Mouse (Mus musculus): ENCODE measurements around the gene Cphx3. TPM values are rescaled to one million over a fixed set of nuclear protein-coding genes. Genes with fewer than 3 reads are reported as not detected.
"Not testable (repeated sequence)": the region's sequence is repeated elsewhere in the genome, so short reads cannot be mapped to it uniquely, and the experiment has no call there.

Gene Cphx3
- polyA plus RNA-seq, 1 experiment from 2014 or later, result not detected

DNA sequence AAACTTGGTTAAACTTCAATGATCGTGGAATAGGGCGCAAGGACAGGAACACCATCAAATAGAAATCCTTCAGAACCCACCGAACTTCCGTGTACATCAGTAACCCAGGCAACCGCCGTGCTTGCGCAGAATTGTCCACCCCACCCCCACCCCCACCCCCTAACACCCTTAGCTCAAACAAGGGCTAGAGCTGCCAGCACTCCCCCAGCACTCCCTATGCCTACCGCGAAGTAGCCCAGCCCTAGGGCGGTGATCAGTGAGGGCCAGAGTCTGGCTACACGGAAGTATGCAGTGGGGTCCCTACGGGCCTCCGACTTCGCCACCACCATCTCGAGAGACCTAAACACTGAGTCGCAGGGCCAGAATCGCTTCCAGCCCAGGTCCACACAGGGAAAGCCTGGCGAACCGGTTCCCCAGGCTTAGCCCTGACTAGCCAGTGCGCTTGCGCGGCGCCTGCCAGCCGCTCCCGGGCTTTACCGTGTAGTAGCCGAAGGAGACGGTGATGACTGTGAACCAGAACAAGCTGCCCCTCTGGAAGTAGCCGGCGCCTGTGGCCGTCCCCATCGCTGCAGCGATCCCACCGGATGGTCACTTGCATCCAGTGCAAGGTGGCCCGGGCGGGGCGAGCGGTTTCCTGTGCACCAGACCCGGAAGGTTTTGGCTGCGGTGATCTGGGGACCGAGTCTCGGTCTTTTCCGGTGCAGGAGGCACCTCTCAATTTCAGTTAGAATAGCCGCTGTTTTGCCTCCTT lies 15.3 kb upstream of the Cphx3 start:
- H3K36me3 ChIP-seq (ENCODE audit: control insufficient read depth, insufficient read depth, low read length); H3K4me3 ChIP-seq (ENCODE audit: low read depth, low read length); H3K9ac ChIP-seq (ENCODE audit: low read length); H3K27me3 ChIP-seq (ENCODE audit: control insufficient read depth, insufficient read depth, low read length); H3K9me3 ChIP-seq (ENCODE audit: control insufficient read depth, low read length); H3K4me2 ChIP-seq; DNase-seq (ENCODE audit: low spot score, missing footprints); H3K27ac ChIP-seq (ENCODE audit: low read depth, low read length); H3K4me1 ChIP-seq (ENCODE audit: control insufficient read depth, insufficient read depth, low read length): not testable (repeated sequence)
- WGBS, result no CpG with 5 or more reads among the region's 44 CpGs
- peak; percentile 75 for ATAC-seq (ENCODE audit: low FRiP score)

DNA sequence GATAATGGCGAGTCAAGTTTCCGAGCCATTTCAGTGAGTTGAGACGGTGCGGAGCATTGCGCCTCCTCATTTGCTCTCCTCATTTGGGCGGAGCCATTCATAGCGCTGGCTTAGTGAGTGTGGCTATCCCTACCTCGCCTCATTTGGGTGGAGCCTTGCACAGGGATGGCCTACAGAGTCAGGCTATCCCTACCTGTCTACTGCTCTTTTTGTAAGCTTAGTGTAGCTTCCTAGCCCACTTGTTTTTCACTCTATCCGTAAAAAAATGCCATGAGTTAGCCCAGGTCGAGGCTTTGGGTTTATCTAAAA lies 14.8 kb upstream of the Cphx3 start, which contains the start of gene Tmem254c:
Gene Tmem254c (minus strand): TSS at position 31 of the 309 bp plus-strand sequence.
- not testable (repeated sequence) for H3K4me3 ChIP-seq (ENCODE audit: low read depth, low read length)
- WGBS, result no CpG with 5 or more reads among the region's 10 CpGs
- ATAC-seq (ENCODE audit: low FRiP score), result peak; percentile 62

GRCm38 (mm10) chr14:26076620-26077390 lies 5.3 kb upstream of the Cphx3 start:
- H3K27ac ChIP-seq (ENCODE audit: low read depth, low read length); H3K4me2 ChIP-seq; H3K27me3 ChIP-seq (ENCODE audit: control insufficient read depth, insufficient read depth, low read length); H3K4me1 ChIP-seq (ENCODE audit: control insufficient read depth, insufficient read depth, low read length); DNase-seq (ENCODE audit: low spot score, missing footprints); ATAC-seq (ENCODE audit: low FRiP score); H3K9ac ChIP-seq (ENCODE audit: low read length); H3K4me3 ChIP-seq (ENCODE audit: low read depth, low read length); H3K36me3 ChIP-seq (ENCODE audit: control insufficient read depth, insufficient read depth, low read length); H3K9me3 ChIP-seq (ENCODE audit: control insufficient read depth, low read length): not testable (repeated sequence)
- WGBS, result no CpG with 5 or more reads among the region's 5 CpGs

More for the DNA sequence above, 14.8 kb upstream of the Cphx3 start, which contains the start of gene Tmem254c:
- not testable (repeated sequence) for H3K27me3 ChIP-seq (ENCODE audit: control insufficient read depth, insufficient read depth, low read length); H3K9me3 ChIP-seq (ENCODE audit: control insufficient read depth, low read length); H3K9ac ChIP-seq (ENCODE audit: low read length); DNase-seq (ENCODE audit: low spot score, missing footprints); H3K4me1 ChIP-seq (ENCODE audit: control insufficient read depth, insufficient read depth, low read length); H3K4me2 ChIP-seq; H3K36me3 ChIP-seq (ENCODE audit: control insufficient read depth, insufficient read depth, low read length); H3K27ac ChIP-seq (ENCODE audit: low read depth, low read length)

DNA sequence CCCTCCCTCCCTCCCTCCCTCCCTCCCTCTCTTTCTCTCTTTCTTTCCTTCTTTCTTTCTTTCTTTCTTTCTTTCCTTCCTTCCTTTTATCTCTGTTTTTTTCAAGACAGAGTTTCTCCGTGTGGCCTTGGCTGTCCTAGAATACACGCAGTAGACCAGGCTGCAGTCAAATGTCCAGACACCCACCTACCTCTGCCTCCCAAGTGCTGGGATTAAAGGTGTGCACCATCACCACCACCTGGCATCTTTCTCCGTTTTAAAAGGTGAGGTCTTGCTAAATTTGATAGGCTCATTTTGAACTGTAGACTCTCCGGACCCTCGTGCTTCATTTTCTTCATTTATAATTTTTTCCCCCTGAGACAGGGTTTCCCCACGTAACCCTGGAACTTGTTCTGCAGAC lies 881 bp upstream of the Cphx3 start, which contains the start of gene Cphx2:
Gene Cphx2 (plus strand): TSS at position 301 of the 400 bp plus-strand sequence.
- H3K36me3 ChIP-seq (ENCODE audit: control insufficient read depth, insufficient read depth, low read length); H3K27me3 ChIP-seq (ENCODE audit: control insufficient read depth, insufficient read depth, low read length); H3K4me3 ChIP-seq (ENCODE audit: low read depth, low read length); H3K4me2 ChIP-seq; H3K9me3 ChIP-seq (ENCODE audit: control insufficient read depth, low read length); H3K4me1 ChIP-seq (ENCODE audit: control insufficient read depth, insufficient read depth, low read length); H3K9ac ChIP-seq (ENCODE audit: low read length); DNase-seq (ENCODE audit: low spot score, missing footprints); H3K27ac ChIP-seq (ENCODE audit: low read depth, low read length); ATAC-seq (ENCODE audit: low FRiP score): not testable (repeated sequence)
- WGBS, result no CpG with 5 or more reads among the region's 6 CpGs

- not testable (repeated sequence) for H3K9ac ChIP-seq (ENCODE audit: low read length); H3K4me3 ChIP-seq (ENCODE audit: low read depth, low read length); H3K27ac ChIP-seq (ENCODE audit: low read depth, low read length); H3K36me3 ChIP-seq (ENCODE audit: control insufficient read depth, insufficient read depth, low read length); H3K4me2 ChIP-seq; DNase-seq (ENCODE audit: low spot score, missing footprints); H3K27me3 ChIP-seq (ENCODE audit: control insufficient read depth, insufficient read depth, low read length); ATAC-seq (ENCODE audit: low FRiP score); H3K4me1 ChIP-seq (ENCODE audit: control insufficient read depth, insufficient read depth, low read length); H3K9me3 ChIP-seq (ENCODE audit: control insufficient read depth, low read length)
- WGBS, result no CpG with 5 or more reads among the region's 3 CpGs
Measured at GRCm38 (mm10) chr14:26097622-26098021, 15.5 kb downstream of the Cphx3 start.

DNA sequence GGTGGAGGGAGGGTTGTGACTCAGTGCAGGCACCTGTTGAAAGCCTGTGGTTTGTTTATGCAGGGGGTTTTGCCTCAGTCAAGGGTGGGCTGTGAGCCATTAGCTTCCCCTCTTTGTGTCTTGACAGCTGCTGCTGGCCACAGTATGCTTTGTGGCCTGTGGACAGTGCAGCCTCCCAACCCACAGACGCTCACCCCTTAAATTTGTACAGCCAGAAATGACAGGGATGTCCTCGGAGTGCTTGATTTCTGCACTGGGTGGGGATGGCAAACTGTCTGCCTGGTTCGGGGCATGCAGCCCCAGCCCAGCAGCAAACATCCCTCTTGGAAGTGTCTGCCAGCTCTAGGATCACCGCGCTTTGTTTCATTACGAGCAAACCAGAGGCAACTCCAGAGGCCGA lies 36.1 kb downstream of the Cphx3 start, which contains the start of gene Duxbl2:
Gene Duxbl2 (plus strand): TSS at position 200 of the 400 bp plus-strand sequence.
- peak; percentile 75 for ATAC-seq (ENCODE audit: low FRiP score)
- H3K9ac ChIP-seq (ENCODE audit: low read length); H3K4me1 ChIP-seq (ENCODE audit: control insufficient read depth, insufficient read depth, low read length); H3K9me3 ChIP-seq (ENCODE audit: control insufficient read depth, low read length); H3K4me2 ChIP-seq; DNase-seq (ENCODE audit: low spot score, missing footprints); H3K4me3 ChIP-seq (ENCODE audit: low read depth, low read length); H3K27me3 ChIP-seq (ENCODE audit: control insufficient read depth, insufficient read depth, low read length); H3K36me3 ChIP-seq (ENCODE audit: control insufficient read depth, insufficient read depth, low read length); H3K27ac ChIP-seq (ENCODE audit: low read depth, low read length): not testable (repeated sequence)
- no CpG with 5 or more reads among the region's 7 CpGs for WGBS

- not testable (repeated sequence) for H3K4me1 ChIP-seq (ENCODE audit: control insufficient read depth, insufficient read depth, low read length); H3K4me2 ChIP-seq; H3K27me3 ChIP-seq (ENCODE audit: control insufficient read depth, insufficient read depth, low read length); H3K9me3 ChIP-seq (ENCODE audit: control insufficient read depth, low read length); H3K36me3 ChIP-seq (ENCODE audit: control insufficient read depth, insufficient read depth, low read length); H3K27ac ChIP-seq (ENCODE audit: low read depth, low read length); H3K4me3 ChIP-seq (ENCODE audit: low read depth, low read length); DNase-seq (ENCODE audit: low spot score, missing footprints); H3K9ac ChIP-seq (ENCODE audit: low read length)
- no CpG with 5 or more reads among the region's 18 CpGs for WGBS
- peak; percentile 93 for ATAC-seq (ENCODE audit: low FRiP score)
Measured at GRCm38 (mm10) chr14:26118550-26119000, 36.5 kb downstream of the Cphx3 start.

DNA sequence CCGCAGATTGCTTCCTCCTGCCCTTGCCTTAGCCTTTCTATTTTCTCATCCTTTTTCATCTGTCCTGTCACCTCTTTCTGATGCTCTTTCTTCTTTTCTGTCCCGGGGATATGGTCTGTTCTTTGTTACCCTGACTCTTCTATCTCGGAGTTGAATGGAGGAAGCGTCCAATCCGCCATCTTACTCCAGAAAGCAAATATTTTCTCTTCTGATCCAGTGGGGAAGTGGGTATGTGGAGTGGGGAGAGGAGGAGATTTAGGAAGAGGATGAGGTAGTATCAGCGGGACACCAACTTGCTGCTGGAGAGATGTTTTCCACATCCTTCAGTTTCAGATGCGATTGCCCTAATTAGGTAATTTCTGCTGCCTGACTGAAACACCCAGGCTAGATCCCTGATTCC lies 37.0 kb downstream of the Cphx3 start:
- H3K4me1 ChIP-seq (ENCODE audit: control insufficient read depth, insufficient read depth, low read length); H3K4me3 ChIP-seq (ENCODE audit: low read depth, low read length); H3K27ac ChIP-seq (ENCODE audit: low read depth, low read length); H3K27me3 ChIP-seq (ENCODE audit: control insufficient read depth, insufficient read depth, low read length); H3K36me3 ChIP-seq (ENCODE audit: control insufficient read depth, insufficient read depth, low read length); DNase-seq (ENCODE audit: low spot score, missing footprints); ATAC-seq (ENCODE audit: low FRiP score); H3K4me2 ChIP-seq; H3K9me3 ChIP-seq (ENCODE audit: control insufficient read depth, low read length); H3K9ac ChIP-seq (ENCODE audit: low read length): not testable (repeated sequence)
- no CpG with 5 or more reads among the region's 7 CpGs for WGBS

DNA sequence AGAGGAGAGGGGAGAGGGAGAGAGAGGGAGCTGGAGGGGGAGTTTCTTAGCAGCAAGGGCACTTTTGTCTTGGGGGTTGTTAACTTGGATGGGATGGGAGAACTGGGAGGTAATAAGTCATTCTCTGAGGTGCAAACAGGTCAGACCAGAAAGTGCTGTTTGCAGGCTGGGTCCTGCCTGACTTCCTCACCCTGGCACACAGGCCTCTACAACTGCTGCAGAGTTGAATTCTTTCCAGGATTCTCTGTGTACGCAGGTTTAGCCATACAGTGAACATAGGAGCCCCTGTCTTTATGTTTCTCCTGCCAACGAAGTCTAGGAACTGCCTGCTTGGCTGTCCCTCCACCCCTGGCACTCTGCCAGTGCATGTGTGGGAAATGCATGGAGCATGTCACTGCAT lies 65.0 kb downstream of the Cphx3 start:
- H3K9ac ChIP-seq (ENCODE audit: low read length); H3K27me3 ChIP-seq (ENCODE audit: control insufficient read depth, insufficient read depth, low read length); H3K4me2 ChIP-seq; DNase-seq (ENCODE audit: low spot score, missing footprints); H3K27ac ChIP-seq (ENCODE audit: low read depth, low read length); H3K4me1 ChIP-seq (ENCODE audit: control insufficient read depth, insufficient read depth, low read length); H3K4me3 ChIP-seq (ENCODE audit: low read depth, low read length); ATAC-seq (ENCODE audit: low FRiP score); H3K36me3 ChIP-seq (ENCODE audit: control insufficient read depth, insufficient read depth, low read length); H3K9me3 ChIP-seq (ENCODE audit: control insufficient read depth, low read length): not testable (repeated sequence)
- no CpG with 5 or more reads among the region's 2 CpGs for WGBS
